ENCODE assay signal across 15 mouse cellular contexts in genomic region chr14:77817561-77817960, GRCm38 (mm10). TPM values are rescaled to one million over a fixed set of nuclear protein-coding genes. Genes with fewer than 3 reads are reported as not detected.
A peak's percentile ranks its signal among the peaks of the same experiment; 100 is the strongest.
DNase-seq lines count a peak whose midpoint lies in the region.
"Had no signal": no experiment of that assay in that cellular context is flagged by ENCODE, and none has a peak within 500 bp of the region (broad histone marks: within the 10 kb centered on the region; RNA-seq: fewer than 3 reads in every experiment).

No protein-coding gene starts in this region.

- DNase-seq in frontal cortex, adult 2 months (ENCODE audit: extremely low spot score in 1 of 2, low spot score in 1 of 2), result peak; percentile 31 to 59
- no peak for DNase-seq in frontal cortex, postnatal 10 days (ENCODE audit: low spot score in 2 of 2)
- DNase-seq in left cerebral cortex, postnatal 36 days (ENCODE audit: low spot score in 2 of 2), result peak; percentile 37 to 58
- no peak for DNase-seq in left cerebral cortex, postnatal 10 days (ENCODE audit: extremely low spot score in 1 of 2, low spot score in 2 of 2)
- DNase-seq in layer of hippocampus, adult 8-10 months (ENCODE audit: low spot score in 2 of 2), result peak; percentile 66 to 70
- peak; percentile 70 for DNase-seq in telencephalon, adult 2 months (ENCODE audit: low read depth, low spot score)
- no peak for DNase-seq in kidney, adult 18-20 months
- DNase-seq: adrenal gland, postnatal 36 days; cerebellum, adult 11 months; cerebellum, adult 9-11 months; gastrocnemius, adult 2 months; kidney, adult 8-10 months; kidney, postnatal 10 days; liver, postnatal 0 days; thymus, postnatal 25 days had no signal

- intact Hi-C loops in left cerebral cortex, postnatal 36 days (cut with DNase I), result loop anchor here (5.0 kb wide), 1 partner anchor 75 kb away; no protein-coding TSS in a partner anchor
- intact Hi-C loops in left cerebral cortex, postnatal 10 days (cut with DNase I), result no loop called here

RNA-seq across cellular contexts. Expression of gene Dnajc15, which starts 57.4 kb away (rescaled TPM):
- polyA plus RNA-seq in frontal cortex, adult 2 months (2012; rRNA removed), result 26.9 and 27.1 TPM in 2 replicates
- 10 to 100 TPM; 60.7 to 77.0 TPM for total RNA-seq in left cerebral cortex, postnatal 36 days (2021)
- total RNA-seq in left cerebral cortex, postnatal 10 days (2021), result 10 to 100 TPM; 51.8 to 52.7 TPM
- total RNA-seq in layer of hippocampus, adult 8-10 months (2022), result 10 to 100 TPM; 58.0 to 84.3 (median 65.3) TPM

Comparison
In these comparisons a context has a peak if more than half of its experiments do, and no peak if none do; other contexts are left out.
1. DNase-seq: peak in frontal cortex, adult 2 months (2 of 2), left cerebral cortex, postnatal 36 days (2 of 2), layer of hippocampus, adult 8-10 months (2 of 2) and telencephalon, adult 2 months (single experiment); none in frontal cortex, postnatal 10 days (0 of 2), left cerebral cortex, postnatal 10 days (0 of 2) and kidney, adult 18-20 months (single experiment).